Mouse (Mus musculus): ENCODE measurements around the gene Rhoj.

DNA sequence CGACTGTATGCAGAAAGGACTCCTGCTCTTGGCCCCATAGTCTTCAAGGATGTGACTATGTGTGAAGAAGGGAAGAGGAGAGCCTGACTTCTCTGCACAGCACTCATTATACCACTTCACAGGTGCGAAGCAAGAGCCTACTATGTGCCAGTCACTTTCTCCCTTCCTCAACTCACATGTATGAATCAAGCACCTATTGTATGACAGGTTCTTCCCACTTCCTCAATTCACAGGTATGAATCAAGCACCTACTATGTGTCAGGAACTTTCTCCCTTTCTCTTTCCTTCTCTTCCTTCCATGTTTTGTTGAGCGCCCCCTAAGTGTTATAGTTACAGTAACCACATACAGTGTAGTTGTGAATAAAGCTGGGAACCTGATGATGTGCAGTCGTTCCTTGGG is 116.7 kb downstream of the Rhoj start:
- TF ChIP-seq CTCF (IDR thresholded peaks at IDR 0.05; ENCODE audit: insufficient read depth, low read depth, low read length), result no peak
- TF ChIP-seq POLR2A (IDR thresholded peaks at IDR 0.05; ENCODE audit: insufficient read depth, low read depth, low read length), result no peak
